Mouse (Mus musculus) intestine, embryonic 15.5 days (tissue): ENCODE data around the gene Rgs6. TPM values are rescaled to one million over a fixed set of nuclear protein-coding genes. Genes with fewer than 3 reads are reported as not detected.
A peak's percentile ranks its signal among the peaks of the same experiment; 100 is the strongest.

Experiments used
- ATAC-seq: fragments of 200-750 bp; cut with Nextera tagmentation; 2 replicates; pipeline ENCODE4 v1.8.0; 2017; ENCODE audit warnings: moderate TSS enrichment, moderate library complexity
- H3K27ac ChIP-seq: fragments of 300-500 bp; sonication (generic); 2 replicates; pipeline ENCODE4 v1.5.1; 2015; ENCODE audit warnings: mild to moderate bottlenecking, inconsistent platforms
- H3K27me3 ChIP-seq: fragments of 300-500 bp; sonication (generic); replicated peaks from 2 replicates; pipeline ENCODE4 v1.6.1; 2015; ENCODE audit warnings: inconsistent platforms
- H3K36me3 ChIP-seq: fragments of 300-500 bp; sonication (generic); 2 replicates; pipeline ENCODE4 v1.6.1; 2015; ENCODE audit warnings: inconsistent platforms
- H3K4me1 ChIP-seq: fragments of 300-500 bp; sonication (generic); replicated peaks from 2 replicates; pipeline ENCODE4 v1.6.1; 2015; ENCODE audit warnings: inconsistent platforms
- H3K4me2 ChIP-seq: fragments of 300-500 bp; sonication (generic); replicated peaks from 2 replicates; pipeline ENCODE4 v1.6.1; 2015; ENCODE audit warnings: mild to moderate bottlenecking, inconsistent platforms
- H3K4me3 ChIP-seq: fragments of 300-500 bp; sonication (generic); replicated peaks from 2 replicates; pipeline ENCODE4 v1.5.1; 2015; ENCODE audit warnings: inconsistent platforms
- H3K9ac ChIP-seq: fragments of 300-500 bp; sonication (generic); 2 replicates; pipeline ENCODE4 v1.6.1; 2015; ENCODE audit warnings: inconsistent platforms
- H3K9me3 ChIP-seq: fragments of 300-500 bp; sonication (generic); 2 replicates; pipeline ENCODE4 v1.6.1; 2016; ENCODE audit warnings: inconsistent platforms
- WGBS: fragments of 180-500 bp; shearing (Covaris S2); methylation state at CpG from one replicate; pipeline ENCODE4 v1.1.7; 2015; 5-methylcytosine and 5-hydroxymethylcytosine counted together
- polyA plus RNA-seq: library from polyadenylated mRNA; unstranded; fragments of >200 nt; fragmentation: Nextera tagmentation; extraction: Ambion mirVana; gene quantifications from 2 replicates; pipeline ENCODE4 v1.2.1, GENCODE M21; 2015

The Rgs6 gene
- polyA plus RNA-seq, 1 experiment from 2014 or later: 1.9 TPM

DNA sequence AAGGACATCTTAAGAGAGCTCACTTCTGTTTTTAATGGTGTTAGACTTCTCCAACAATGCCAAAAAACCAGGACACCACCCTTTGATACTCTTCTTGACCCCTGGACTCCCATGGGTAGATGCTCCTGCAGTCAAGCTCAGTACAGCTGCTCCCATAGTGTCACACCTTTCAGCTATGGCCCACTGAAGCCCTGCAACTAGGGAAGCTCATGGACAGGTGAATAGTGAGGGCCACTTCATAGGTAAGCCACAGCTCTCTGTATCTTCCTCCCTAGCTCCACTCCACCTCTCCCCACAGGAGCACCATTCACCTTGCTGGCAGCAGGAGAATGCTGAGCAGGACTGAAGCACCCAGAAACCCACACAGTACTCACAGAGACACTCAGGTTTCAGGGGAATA is 384.6 kb downstream of the Rgs6 start:
- no peaks in the 10 kb centered on the region for H3K4me1 ChIP-seq
- no peak overlapping the region for H3K9ac ChIP-seq
- no peaks in the 10 kb centered on the region for H3K27me3 ChIP-seq
- no peaks in the 10 kb centered on the region for H3K9me3 ChIP-seq
- no peak overlapping the region for H3K4me2 ChIP-seq
- no peaks in the 10 kb centered on the region for H3K36me3 ChIP-seq
- ATAC-seq: no peak
- H3K4me3 ChIP-seq: no peak overlapping the region
- no peak overlapping the region for H3K27ac ChIP-seq

DNA sequence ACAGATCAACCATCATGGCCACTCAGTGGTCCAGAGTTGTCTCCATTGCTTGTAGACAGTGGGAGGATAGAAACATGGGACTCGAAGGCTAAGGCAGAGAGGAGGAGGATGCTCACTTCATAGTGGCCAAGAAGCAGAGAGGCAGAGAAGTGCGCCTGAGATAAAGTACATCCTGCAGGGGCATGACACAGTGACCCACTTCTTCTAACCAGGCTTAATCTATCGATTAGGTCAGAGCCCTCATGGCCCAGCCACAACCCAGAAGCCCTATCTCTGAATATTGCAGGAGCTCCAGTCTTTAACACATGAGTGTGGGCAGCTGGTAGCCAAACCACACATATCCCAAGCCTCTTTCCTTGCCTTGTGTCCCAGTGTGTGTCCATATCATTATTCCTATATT is 385.7 kb downstream of the Rgs6 start:
- Histone ChIP-seq H3K4me1 (no peaks in the 10 kb centered on the region), H3K27ac (no peak overlapping the region), H3K9ac (no peak overlapping the region), H3K27me3 (no peaks in the 10 kb centered on the region), H3K4me3 (no peak overlapping the region), H3K4me2 (no peak overlapping the region), H3K36me3 (no peaks in the 10 kb centered on the region), H3K9me3 (no peaks in the 10 kb centered on the region)
- ATAC-seq: no peak
- 89% methylated on average over 3 of the region's 3 CpGs for WGBS

DNA sequence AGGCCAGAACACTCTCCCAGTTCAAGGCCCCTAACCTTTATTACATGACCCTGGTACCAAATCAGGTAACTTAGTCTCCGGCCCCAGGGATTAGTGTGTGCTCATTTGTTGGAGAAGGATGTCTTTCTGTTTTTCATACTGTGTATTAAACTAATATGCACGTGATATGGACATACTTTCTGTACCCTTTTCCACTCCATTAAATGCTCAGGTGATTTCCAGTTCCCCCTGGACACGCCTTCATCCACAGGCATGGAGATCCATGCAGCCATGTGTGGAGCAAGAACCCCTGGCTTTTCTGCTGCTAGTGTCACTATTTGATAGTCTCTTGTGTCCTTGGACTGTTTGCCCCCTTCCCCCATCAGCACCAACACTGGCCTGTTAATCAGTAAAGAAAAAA is 390.2 kb downstream of the Rgs6 start:
- Histone ChIP-seq H3K4me3 (no peak overlapping the region), H3K4me1 (no peaks in the 10 kb centered on the region), H3K9ac (no peak overlapping the region), H3K9me3 (no peaks in the 10 kb centered on the region), H3K36me3 (no peaks in the 10 kb centered on the region), H3K27ac (no peak overlapping the region), H3K4me2 (no peak overlapping the region), H3K27me3 (no peaks in the 10 kb centered on the region)
- 80% methylated on average over 3 of the region's 3 CpGs for WGBS
- no peak for ATAC-seq

DNA sequence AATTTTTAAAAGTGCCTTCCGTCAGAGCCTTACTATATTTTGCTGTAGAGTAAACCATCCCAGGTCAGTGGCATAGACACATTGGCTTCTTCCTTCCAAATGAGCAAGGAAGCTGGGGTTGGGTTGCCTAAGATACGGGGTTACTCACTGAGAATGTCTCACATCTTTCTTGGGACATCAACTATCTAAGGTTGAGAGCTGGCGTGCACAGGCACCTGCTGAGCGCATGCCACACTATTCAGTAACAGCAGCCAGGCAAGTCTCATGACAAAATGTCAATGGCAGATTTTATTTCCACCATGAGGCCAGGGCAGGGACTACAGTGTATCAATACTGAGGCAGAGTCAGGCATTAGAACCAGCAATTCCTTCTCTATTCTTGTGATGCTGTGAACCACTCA is 394.6 kb downstream of the Rgs6 start:
- no peak overlapping the region for H3K4me3 ChIP-seq
- H3K4me1 ChIP-seq: no peaks in the 10 kb centered on the region
- no peak overlapping the region for H3K9ac ChIP-seq
- no peak for ATAC-seq
- no peaks in the 10 kb centered on the region for H3K9me3 ChIP-seq
- no peak overlapping the region for H3K27ac ChIP-seq
- WGBS: 94% methylated on average over 4 of the region's 4 CpGs
- no peaks in the 10 kb centered on the region for H3K36me3 ChIP-seq
- H3K27me3 ChIP-seq: no peaks in the 10 kb centered on the region
- H3K4me2 ChIP-seq: no peak overlapping the region

DNA sequence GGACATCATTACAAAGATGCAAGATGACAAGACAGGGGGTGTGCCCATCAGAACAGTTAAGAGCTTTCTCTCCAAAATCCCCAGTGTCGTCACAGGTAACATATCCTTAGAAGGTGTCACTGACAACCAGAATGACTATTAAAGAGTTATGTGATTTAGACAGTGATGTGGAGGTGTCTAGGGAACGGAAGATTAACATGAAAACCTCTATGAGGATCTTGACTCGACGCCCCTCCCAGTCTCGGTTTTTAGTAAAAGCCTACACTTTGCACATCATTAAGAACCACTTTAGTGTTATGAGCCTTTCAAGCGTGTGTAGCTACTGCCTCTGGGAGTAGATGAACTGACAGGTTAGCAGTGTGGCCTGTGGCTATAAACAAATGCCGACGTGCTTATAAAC is 397.2 kb downstream of the Rgs6 start:
- Histone ChIP-seq H3K4me2 (no peak overlapping the region), H3K9me3 (no peaks in the 10 kb centered on the region), H3K4me3 (no peak overlapping the region), H3K27me3 (no peaks in the 10 kb centered on the region), H3K27ac (no peak overlapping the region), H3K36me3 (no peaks in the 10 kb centered on the region), H3K4me1 (no peaks in the 10 kb centered on the region), H3K9ac (no peak overlapping the region)
- no peak for ATAC-seq
- WGBS: 77% methylated on average over 8 of the region's 8 CpGs

DNA sequence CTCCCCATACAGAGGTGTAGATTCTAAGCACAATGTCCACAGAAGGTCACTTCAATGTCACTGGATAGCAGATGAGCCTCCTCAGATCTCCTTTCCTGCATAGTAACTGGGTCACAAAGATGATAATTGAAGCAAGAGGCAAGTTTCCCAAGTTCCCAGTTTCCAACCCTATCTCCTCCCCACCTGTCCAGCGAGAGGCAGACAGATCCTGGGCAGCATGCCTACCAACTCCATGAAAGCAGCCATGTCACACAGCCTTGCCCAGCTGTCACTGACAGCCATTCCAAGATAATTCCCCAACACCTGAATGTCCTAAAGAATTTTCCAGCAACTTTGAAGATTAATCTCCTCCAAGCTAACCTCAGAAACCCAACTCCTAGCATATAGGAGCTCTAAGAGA is 399.6 kb downstream of the Rgs6 start:
- Histone ChIP-seq H3K9ac (no peak overlapping the region), H3K36me3 (no peaks in the 10 kb centered on the region), H3K4me3 (no peak overlapping the region), H3K27ac (no peak overlapping the region), H3K4me2 (no peak overlapping the region), H3K9me3 (no peaks in the 10 kb centered on the region), H3K27me3 (no peaks in the 10 kb centered on the region), H3K4me1 (no peaks in the 10 kb centered on the region)
- 67% methylated on average over 1 of the region's 1 CpGs for WGBS
- no peak for ATAC-seq

DNA sequence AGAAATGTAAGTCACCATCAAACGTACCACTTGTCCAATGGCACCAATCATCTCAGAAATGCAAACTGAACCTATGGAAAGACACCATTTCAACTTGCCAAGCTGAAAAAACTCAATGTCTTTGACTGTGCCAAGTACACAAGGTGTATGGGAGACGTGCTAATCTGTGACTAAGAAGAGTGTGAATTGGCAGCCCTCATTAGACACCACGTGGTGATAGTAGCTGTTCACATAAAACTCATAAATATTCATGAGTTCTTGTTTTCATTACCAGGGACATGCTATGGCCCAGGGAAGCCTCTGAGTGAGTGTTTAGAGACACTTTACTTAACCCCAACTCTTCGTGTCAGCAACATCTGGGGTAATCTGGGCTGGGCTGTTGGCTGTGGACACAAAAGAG is 405.8 kb downstream of the Rgs6 start:
- H3K9ac ChIP-seq: no peak overlapping the region
- 51% methylated on average over 4 of the region's 4 CpGs for WGBS
- no peak for ATAC-seq
- H3K9me3 ChIP-seq: no peaks in the 10 kb centered on the region
- no peaks in the 10 kb centered on the region for H3K27me3 ChIP-seq
- no peaks in the 10 kb centered on the region for H3K4me1 ChIP-seq
- H3K36me3 ChIP-seq: no peaks in the 10 kb centered on the region
- H3K4me2 ChIP-seq: no peak overlapping the region
- no peak overlapping the region for H3K27ac ChIP-seq
- no peak overlapping the region for H3K4me3 ChIP-seq

DNA sequence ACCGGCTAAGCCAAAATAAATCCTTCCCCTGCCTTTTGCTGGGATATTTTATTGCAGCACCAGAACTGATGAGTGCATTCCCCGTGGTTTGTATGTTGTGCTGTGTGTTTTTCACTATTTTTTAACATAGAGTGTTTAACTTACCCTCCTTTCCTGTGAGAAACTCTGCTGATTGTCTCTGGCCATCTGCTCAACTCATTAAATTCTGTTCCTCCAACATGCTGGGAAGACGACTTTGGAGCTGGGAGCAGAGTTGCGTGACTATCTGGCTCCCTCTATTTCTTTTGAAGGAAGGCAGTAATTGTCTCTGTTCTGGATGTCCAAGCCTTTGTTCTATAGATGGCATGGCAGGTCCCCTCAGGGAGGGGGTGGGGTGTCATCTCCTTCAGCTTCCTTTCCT is 408.7 kb downstream of the Rgs6 start:
- H3K4me2 ChIP-seq: no peak overlapping the region
- 54% methylated on average over 4 of the region's 4 CpGs for WGBS
- no peaks in the 10 kb centered on the region for H3K36me3 ChIP-seq
- no peak for ATAC-seq
- H3K4me3 ChIP-seq: no peak overlapping the region
- H3K27me3 ChIP-seq: no peaks in the 10 kb centered on the region
- no peak overlapping the region for H3K27ac ChIP-seq
- H3K4me1 ChIP-seq: no peaks in the 10 kb centered on the region
- no peaks in the 10 kb centered on the region for H3K9me3 ChIP-seq
- H3K9ac ChIP-seq: no peak overlapping the region

DNA sequence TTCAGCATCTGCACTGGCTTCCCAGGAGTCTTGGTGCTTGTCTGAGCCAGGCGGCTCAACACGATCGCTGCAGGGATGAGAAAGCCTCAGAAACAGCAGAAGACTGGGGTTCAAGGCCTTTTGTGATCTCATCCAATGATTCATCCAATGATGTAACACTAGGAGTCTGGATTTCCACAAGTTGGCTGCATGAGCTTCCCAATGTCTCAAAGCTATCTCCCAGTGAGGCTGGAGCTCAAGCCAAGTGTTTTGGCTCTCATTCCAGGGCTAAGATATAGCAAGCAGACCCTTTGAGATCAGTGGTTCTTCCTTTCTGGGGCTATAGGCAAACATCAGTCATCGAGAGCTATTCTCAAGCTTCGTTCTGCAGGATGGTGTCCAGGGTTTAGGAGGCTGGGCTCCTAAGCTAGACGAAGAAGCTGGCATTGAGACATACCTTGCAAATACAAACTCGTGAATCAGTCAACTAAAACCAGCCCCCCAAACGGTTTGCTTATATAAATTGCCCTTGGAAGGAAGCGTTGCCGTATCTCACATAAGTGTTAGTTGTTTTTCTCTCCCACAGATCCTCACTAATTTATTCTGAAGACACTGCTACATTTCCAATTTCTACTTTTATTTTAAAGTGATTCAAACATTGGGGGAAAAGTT is 410.7 kb downstream of the Rgs6 start:
- no peak for ATAC-seq
- Histone ChIP-seq H3K9ac (no peak overlapping the region), H3K4me2 (no peak overlapping the region), H3K27ac (no peak overlapping the region), H3K4me3 (no peak overlapping the region), H3K36me3 (no peaks in the 10 kb centered on the region), H3K9me3 (no peaks in the 10 kb centered on the region), H3K4me1 (no peaks in the 10 kb centered on the region), H3K27me3 (no peaks in the 10 kb centered on the region)
- WGBS: 74% methylated on average over 10 of the region's 10 CpGs

DNA sequence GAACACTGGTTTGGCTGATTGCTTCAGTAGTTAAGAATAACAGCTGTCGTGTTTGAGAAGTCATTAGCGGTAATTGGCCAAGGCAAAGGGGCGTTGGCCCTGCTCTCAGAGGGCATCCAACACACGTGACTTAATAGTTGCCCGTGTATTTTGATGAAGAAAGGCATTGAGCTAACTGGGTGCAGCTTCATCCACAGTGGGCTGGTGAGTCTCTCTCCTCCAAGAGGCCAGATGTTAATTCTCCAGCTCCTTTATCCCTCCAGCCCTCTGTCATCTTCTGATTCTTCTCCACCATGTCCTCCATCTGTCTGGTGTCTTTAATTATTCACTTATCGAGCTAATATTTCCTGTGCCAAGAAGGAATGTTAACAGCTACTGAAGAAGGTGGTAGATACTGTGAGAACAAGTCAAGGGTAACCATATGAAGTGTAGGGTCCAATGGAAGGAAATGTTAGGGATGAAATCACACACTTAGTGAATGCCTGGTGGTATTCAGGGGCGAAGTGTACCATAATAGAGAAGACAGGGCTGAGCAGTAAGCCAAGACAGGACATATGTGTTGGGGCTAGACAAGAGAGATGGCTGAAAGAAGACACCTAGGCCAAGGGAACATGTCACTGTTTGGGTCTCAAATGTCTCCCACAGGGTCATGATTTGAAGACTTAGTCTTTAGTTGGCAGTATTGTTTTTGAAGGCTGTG is 411.4 kb downstream of the Rgs6 start:
- no peak overlapping the region for H3K27ac ChIP-seq
- H3K4me3 ChIP-seq: no peak overlapping the region
- no peaks in the 10 kb centered on the region for H3K27me3 ChIP-seq
- H3K4me2 ChIP-seq: no peak overlapping the region
- H3K9ac ChIP-seq: no peak overlapping the region
- no peaks in the 10 kb centered on the region for H3K4me1 ChIP-seq
- no peaks in the 10 kb centered on the region for H3K9me3 ChIP-seq
- no peak for ATAC-seq
- 76% methylated on average over 7 of the region's 7 CpGs for WGBS
- no peaks in the 10 kb centered on the region for H3K36me3 ChIP-seq

DNA sequence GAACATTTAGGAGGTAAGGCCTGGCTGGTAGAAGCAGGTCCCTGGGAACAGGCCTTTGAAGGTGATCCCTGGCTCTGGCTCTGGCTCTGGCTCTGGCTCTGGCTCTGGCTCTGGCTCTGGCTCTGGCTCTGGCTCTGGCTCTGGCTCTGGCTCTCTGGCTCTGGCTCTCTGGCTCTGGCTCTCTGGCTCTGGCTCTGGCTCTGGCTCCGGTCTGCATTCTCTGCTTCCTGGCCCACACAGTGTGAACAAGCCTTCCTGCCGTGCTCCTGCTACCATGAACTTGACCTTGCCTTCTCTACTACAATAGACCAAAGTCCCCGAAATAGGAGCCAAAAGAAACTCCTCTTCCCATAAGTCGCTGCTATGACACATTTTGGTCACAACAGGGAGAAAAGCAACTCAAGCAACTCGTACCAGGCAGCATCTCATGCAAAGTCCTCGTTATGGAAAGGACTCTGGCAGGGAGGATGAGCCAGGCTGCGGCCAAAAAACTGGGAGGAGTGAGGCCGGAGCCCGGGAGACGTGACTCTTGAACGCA is 412.0 kb downstream of the Rgs6 start:
- no peak for ATAC-seq
- no peaks in the 10 kb centered on the region for H3K4me1 ChIP-seq
- H3K4me3 ChIP-seq: no peak overlapping the region
- H3K27me3 ChIP-seq: no peaks in the 10 kb centered on the region
- H3K9me3 ChIP-seq: no peaks in the 10 kb centered on the region
- no peak overlapping the region for H3K4me2 ChIP-seq
- H3K36me3 ChIP-seq: no peaks in the 10 kb centered on the region
- 85% methylated on average over 11 of the region's 11 CpGs for WGBS
- H3K9ac ChIP-seq: no peak overlapping the region
- H3K27ac ChIP-seq: no peak overlapping the region

DNA sequence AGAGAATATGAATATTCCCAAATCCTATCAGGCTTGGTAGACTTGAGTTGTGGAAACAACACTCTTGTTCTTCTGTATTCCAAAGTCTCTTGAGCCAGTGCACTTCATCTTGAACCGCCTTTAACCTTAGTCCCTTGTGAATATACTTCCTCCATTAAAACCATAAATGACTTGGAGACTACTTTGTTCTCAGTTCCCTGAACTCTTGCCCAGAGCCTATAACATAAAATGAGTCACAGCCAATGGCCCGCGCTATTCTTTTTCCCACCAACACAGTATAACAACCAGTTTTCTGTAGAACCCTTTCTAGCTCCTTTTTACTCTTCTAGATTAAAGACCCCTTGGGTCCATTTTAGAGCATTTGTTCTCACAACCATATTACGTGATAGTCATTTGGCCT is 412.9 kb downstream of the Rgs6 start:
- H3K9me3 ChIP-seq: no peaks in the 10 kb centered on the region
- no peak overlapping the region for H3K27ac ChIP-seq
- peak; percentile 59; the same call in 1 of the 2 replicates for ATAC-seq
- H3K4me1 ChIP-seq: no peaks in the 10 kb centered on the region
- no peaks in the 10 kb centered on the region for H3K36me3 ChIP-seq
- H3K4me3 ChIP-seq: no peak overlapping the region
- H3K27me3 ChIP-seq: no peaks in the 10 kb centered on the region
- no peak overlapping the region for H3K4me2 ChIP-seq
- H3K9ac ChIP-seq: no peak overlapping the region
- 80% methylated on average over 4 of the region's 4 CpGs for WGBS
